10 mouse cellular contexts compared by ENCODE assay signal in the genomic region with DNA sequence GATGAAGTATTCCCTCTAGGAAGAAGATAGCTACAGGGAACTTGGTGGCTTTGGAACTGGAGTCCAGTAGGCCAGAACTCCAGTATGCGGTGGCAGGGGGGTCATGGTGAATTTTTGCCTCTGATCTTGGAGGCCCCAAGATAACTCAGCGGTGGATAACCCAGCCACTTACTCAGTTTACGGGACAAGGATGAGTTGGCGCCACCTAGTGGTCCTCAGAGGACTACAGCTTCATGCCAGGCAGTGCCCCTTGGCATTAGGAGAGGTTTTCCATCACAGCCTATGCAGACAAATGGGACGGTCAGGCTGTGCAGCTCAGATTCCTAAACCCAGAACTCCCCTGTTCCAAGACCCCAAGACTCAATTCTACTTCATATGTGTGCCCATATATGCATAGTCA. TPM values are rescaled to one million over a fixed set of nuclear protein-coding genes. Genes with fewer than 3 reads are reported as not detected.
DNase-seq lines count a peak whose midpoint lies in the region; ATAC-seq and TF ChIP-seq lines count a peak whose summit lies in the region.
"Had no signal": no experiment of that assay in that cellular context is flagged by ENCODE, and none has a peak within 500 bp of the region (broad histone marks: within the 10 kb centered on the region; RNA-seq: fewer than 3 reads in every experiment).

No protein-coding gene starts in this region.

- no peaks in the 10 kb centered on the region for H3K9me3 ChIP-seq in midbrain, embryonic 10.5 days (replicated peaks)
- no peaks in the 10 kb centered on the region for H3K9me3 ChIP-seq in midbrain, embryonic 15.5 days
- H3K9me3 ChIP-seq in heart, embryonic 15.5 days (replicated peaks): no peaks in the 10 kb centered on the region
- H3K9me3 ChIP-seq: embryonic facial prominence, embryonic 13.5 days; lung, embryonic 15.5 days had no signal

- H3K4me1 ChIP-seq in midbrain, embryonic 10.5 days: peaks cover 48% of the 10 kb centered on the region
- peaks cover 32% of the 10 kb centered on the region for H3K4me1 ChIP-seq in midbrain, embryonic 15.5 days
- H3K4me1 ChIP-seq in heart, embryonic 15.5 days (replicated peaks): peaks cover 44% of the 10 kb centered on the region
- H3K4me1 ChIP-seq in testis, adult 2 months (ENCODE audit: control insufficient read depth, insufficient read depth, low read length): peaks cover 20% of the 10 kb centered on the region

- no peak for ATAC-seq in midbrain, embryonic 15.5 days (replicated peaks)
- no peak for ATAC-seq in heart, embryonic 15.5 days (replicated peaks; ENCODE audit: insufficient number of reproducible peaks, insufficient read depth, low FRiP score, low read depth)

- no peak overlapping the region for H3K4me3 ChIP-seq in midbrain, embryonic 10.5 days
- no peak overlapping the region for H3K4me3 ChIP-seq in midbrain, embryonic 15.5 days
- no peak overlapping the region for H3K4me3 ChIP-seq in heart, embryonic 15.5 days
- H3K4me3 ChIP-seq in myocyte: no peak overlapping the region
- H3K4me3 ChIP-seq in testis, adult 2 months (ENCODE audit: control insufficient read depth, low read depth, low read length): peak overlapping the region; percentile 31
- H3K4me3 ChIP-seq: embryonic facial prominence, embryonic 13.5 days; lung, embryonic 15.5 days had no signal

- no peak overlapping the region for H3K27ac ChIP-seq in midbrain, embryonic 10.5 days (replicated peaks)
- no peak overlapping the region for H3K27ac ChIP-seq in midbrain, embryonic 15.5 days
- 0 out of 2 replicates have a peak overlapping the region, but pooled peaks have one; percentile 5 for H3K27ac ChIP-seq in heart, embryonic 15.5 days
- peak overlapping the region; percentile 39 for H3K27ac ChIP-seq in testis, adult 2 months (ENCODE audit: control insufficient read depth, insufficient read depth, low read depth, low read length)
- H3K27ac ChIP-seq: embryonic facial prominence, embryonic 13.5 days; lung, embryonic 15.5 days had no signal

- H3K79me2 ChIP-seq in myocyte (ENCODE audit: control insufficient read depth, insufficient read depth): peaks cover 27% of the 10 kb centered on the region

- no peaks in the 10 kb centered on the region for H3K27me3 ChIP-seq in midbrain, embryonic 10.5 days (ENCODE audit: low read depth, poor library complexity, severe bottlenecking)
- H3K27me3 ChIP-seq in midbrain, embryonic 15.5 days (replicated peaks): no peaks in the 10 kb centered on the region
- no peaks in the 10 kb centered on the region for H3K27me3 ChIP-seq in heart, embryonic 15.5 days
- no peaks in the 10 kb centered on the region for H3K27me3 ChIP-seq in myocyte (ENCODE audit: control insufficient read depth, insufficient read depth, insufficient read length)
- H3K27me3 ChIP-seq in testis, adult 2 months (ENCODE audit: control insufficient read depth, insufficient read depth, low read length): no peaks in the 10 kb centered on the region
- H3K27me3 ChIP-seq: embryonic facial prominence, embryonic 13.5 days; lung, embryonic 15.5 days had no signal

- H3K4me2 ChIP-seq in midbrain, embryonic 15.5 days: no peak overlapping the region
- no peak overlapping the region for H3K4me2 ChIP-seq in heart, embryonic 15.5 days
- no peak overlapping the region for H3K4me2 ChIP-seq in myocyte (ENCODE audit: low read depth)
- H3K4me2 ChIP-seq: embryonic facial prominence, embryonic 13.5 days; lung, embryonic 15.5 days had no signal

- WGBS in midbrain, embryonic 10.5 days: 35% methylated on average over 5 of the region's 5 CpGs
- WGBS in midbrain, embryonic 15.5 days: 25% methylated on average over 5 of the region's 5 CpGs
- WGBS in heart, embryonic 15.5 days: 19% methylated on average over 5 of the region's 5 CpGs

- intact Hi-C loops in left cerebral cortex, postnatal 10 days (cut with DNase I): no loop called here

- no peak for TF ChIP-seq POLR2A in myocyte (IDR thresholded peaks at IDR 0.05; ENCODE audit: insufficient read length, low read depth)
- no peak for TF ChIP-seq POLR2A in testis, adult 2 months (IDR thresholded peaks at IDR 0.05; ENCODE audit: control insufficient read depth, low read depth, low read length)

- TF ChIP-seq CTCF in testis, adult 2 months (IDR thresholded peaks at IDR 0.05; ENCODE audit: control insufficient read depth, insufficient read depth, insufficient replicate concordance, low read depth, low read length): peak; percentile 75

- no peak overlapping the region for H3ac ChIP-seq in myocyte (ENCODE audit: control insufficient read depth, insufficient read length)

- H3K36me3 ChIP-seq in midbrain, embryonic 10.5 days: peaks cover 83% of the 10 kb centered on the region
- H3K36me3 ChIP-seq in midbrain, embryonic 15.5 days (replicated peaks): peaks cover 49% of the 10 kb centered on the region
- peaks cover 51% of the 10 kb centered on the region for H3K36me3 ChIP-seq in heart, embryonic 15.5 days
- peaks cover 16% of the 10 kb centered on the region for H3K36me3 ChIP-seq in myocyte (ENCODE audit: control insufficient read depth, insufficient read depth)
- H3K36me3 ChIP-seq in testis, adult 2 months (ENCODE audit: control insufficient read depth, insufficient read depth, low read length): peaks cover 2% of the 10 kb centered on the region

- no peak overlapping the region for H3K9ac ChIP-seq in midbrain, embryonic 15.5 days
- H3K9ac ChIP-seq in heart, embryonic 15.5 days: no peak overlapping the region
- H3K9ac ChIP-seq: embryonic facial prominence, embryonic 13.5 days; lung, embryonic 15.5 days had no signal

- DNase-seq in midbrain, embryonic 10.5 days (ENCODE audit: low spot score): peak; percentile 64
- DNase-seq in adrenal gland, adult 2 months: peak; percentile 76
- DNase-seq in embryo, embryonic 11 days: peak; percentile 82
- peak; percentile 74 to 82 for DNase-seq in left cerebral cortex, postnatal 10 days (ENCODE audit: extremely low spot score in 1 of 2, low spot score in 2 of 2)

TF ChIP-seq in myocyte, 11 proteins besides CTCF, POLR2A, EP300 and RAD21:
- TF ChIP-seq SRF (IDR thresholded peaks at IDR 0.05; ENCODE audit: control insufficient read depth, insufficient read length, low read depth) (peak; percentile 16), CEBPB (IDR thresholded peaks at IDR 0.05; ENCODE audit: insufficient read depth, poor library complexity, severe bottlenecking) (no peak)

RNA-seq across cellular contexts. Expression of a gene that starts 8.0 kb away (rescaled TPM):
- polyA plus RNA-seq in midbrain, embryonic 10.5 days (2016; fragmentation: Nextera tagmentation; extraction: Ambion mirVana): 10.9 and 11.7 TPM in 2 replicates
- 17.9 and 19.0 TPM in 2 replicates for polyA plus RNA-seq in midbrain, embryonic 15.5 days (2015; fragmentation: Nextera tagmentation; extraction: Ambion mirVana)
- total RNA-seq in adrenal gland, adult 2 months (2021): 10 to 100 TPM; 42.1 to 48.8 TPM
- 69.5 and 72.1 TPM in 2 replicates for polyA plus RNA-seq in adrenal gland, adult 2 months (2012; rRNA removed)
- 6.8 and 10.0 TPM in 2 replicates for polyA plus RNA-seq in heart, embryonic 15.5 days (2015; fragmentation: Nextera tagmentation; extraction: Ambion mirVana)
- total RNA-seq in left cerebral cortex, postnatal 10 days (2021): 100 to 1,000 TPM; 138 to 142 TPM
- 53.9 TPM for polyA plus RNA-seq in myocyte (2012; fragmentation: generic; extraction: Trizol)
- 566 and 585 TPM in 2 replicates for polyA plus RNA-seq in testis, adult 2 months (2012; rRNA removed)

RNA-seq across cellular contexts. Expression of a gene that starts 11.9 kb away (rescaled TPM):
- polyA plus RNA-seq in midbrain, embryonic 10.5 days (2016; fragmentation: Nextera tagmentation; extraction: Ambion mirVana): 7.4 and 11.8 TPM in 2 replicates
- polyA plus RNA-seq in midbrain, embryonic 15.5 days (2015; fragmentation: Nextera tagmentation; extraction: Ambion mirVana): 46.1 and 46.2 TPM in 2 replicates
- total RNA-seq in adrenal gland, adult 2 months (2021): 1 to 10 TPM; 6.0 to 7.3 TPM
- 24.7 and 27.8 TPM in 2 replicates for polyA plus RNA-seq in adrenal gland, adult 2 months (2012; rRNA removed)
- polyA plus RNA-seq in heart, embryonic 15.5 days (2015; fragmentation: Nextera tagmentation; extraction: Ambion mirVana): 3.2 and 4.9 TPM in 2 replicates
- total RNA-seq in left cerebral cortex, postnatal 10 days (2021): 100 to 1,000 TPM; 149 to 152 TPM
- 46.0 TPM for polyA plus RNA-seq in myocyte (2012; fragmentation: generic; extraction: Trizol)
- polyA plus RNA-seq in testis, adult 2 months (2012; rRNA removed): 2.9 and 3.6 TPM in 2 replicates

RNA-seq across cellular contexts. Expression of a gene that starts 13.5 kb away (rescaled TPM):
- 3.9 and 4.2 TPM in 2 replicates for polyA plus RNA-seq in midbrain, embryonic 10.5 days (2016; fragmentation: Nextera tagmentation; extraction: Ambion mirVana)
- polyA plus RNA-seq in midbrain, embryonic 15.5 days (2015; fragmentation: Nextera tagmentation; extraction: Ambion mirVana): 2.2 and 2.6 TPM in 2 replicates
- total RNA-seq in adrenal gland, adult 2 months (2021): 10 to 100 TPM; 12.1 to 29.9 TPM
- 28.7 and 38.9 TPM in 2 replicates for polyA plus RNA-seq in adrenal gland, adult 2 months (2012; rRNA removed)
- polyA plus RNA-seq in heart, embryonic 15.5 days (2015; fragmentation: Nextera tagmentation; extraction: Ambion mirVana): 2.2 and 4.5 TPM in 2 replicates
- total RNA-seq in left cerebral cortex, postnatal 10 days (2021): 1 to 10 TPM in 1 of 2 experiments, under 1 TPM in 1; 0.85 to 1.7 TPM
- 1.4 TPM for polyA plus RNA-seq in myocyte (2012; fragmentation: generic; extraction: Trizol)
- 0.17 and 0.28 TPM in 2 replicates for polyA plus RNA-seq in testis, adult 2 months (2012; rRNA removed)

RNA-seq across cellular contexts. Expression of a gene that starts 14.4 kb away (rescaled TPM):
- 31.3 and 36.5 TPM in 2 replicates for polyA plus RNA-seq in midbrain, embryonic 10.5 days (2016; fragmentation: Nextera tagmentation; extraction: Ambion mirVana)
- 12.7 and 16.7 TPM in 2 replicates for polyA plus RNA-seq in midbrain, embryonic 15.5 days (2015; fragmentation: Nextera tagmentation; extraction: Ambion mirVana)
- 10 to 100 TPM in 1 of 2 experiments, 1 to 10 TPM in 1; 6.3 to 15.6 TPM for total RNA-seq in adrenal gland, adult 2 months (2021)
- 31.1 and 37.1 TPM in 2 replicates for polyA plus RNA-seq in adrenal gland, adult 2 months (2012; rRNA removed)
- polyA plus RNA-seq in heart, embryonic 15.5 days (2015; fragmentation: Nextera tagmentation; extraction: Ambion mirVana): 26.3 and 32.2 TPM in 2 replicates
- total RNA-seq in left cerebral cortex, postnatal 10 days (2021): 1 to 10 TPM; 3.3 to 3.8 TPM
- polyA plus RNA-seq in myocyte (2012; fragmentation: generic; extraction: Trizol): 23.7 TPM
- 46.7 and 54.1 TPM in 2 replicates for polyA plus RNA-seq in testis, adult 2 months (2012; rRNA removed)

RNA-seq across cellular contexts. Expression of a gene that starts 17.6 kb away (rescaled TPM):
- polyA plus RNA-seq in midbrain, embryonic 10.5 days (2016; fragmentation: Nextera tagmentation; extraction: Ambion mirVana): 0.12 TPM in 1 of 2 replicates, not detected in the other
- polyA plus RNA-seq in midbrain, embryonic 15.5 days (2015; fragmentation: Nextera tagmentation; extraction: Ambion mirVana): not detected in 2 replicates
- not detected for total RNA-seq in adrenal gland, adult 2 months (2021)
- 0.08 TPM in 1 of 2 replicates, not detected in the other for polyA plus RNA-seq in adrenal gland, adult 2 months (2012; rRNA removed)
- 0.13 TPM in 1 of 2 replicates, not detected in the other for polyA plus RNA-seq in heart, embryonic 15.5 days (2015; fragmentation: Nextera tagmentation; extraction: Ambion mirVana)
- total RNA-seq in left cerebral cortex, postnatal 10 days (2021): not detected
- not detected for polyA plus RNA-seq in myocyte (2012; fragmentation: generic; extraction: Trizol)
- not detected in 2 replicates for polyA plus RNA-seq in testis, adult 2 months (2012; rRNA removed)
- polyA plus RNA-seq: embryonic facial prominence, embryonic 13.5 days had no signal

Comparison
In these comparisons a context has a peak if more than half of its experiments do, and no peak if none do; other contexts are left out.
1. H3K27ac ChIP-seq: peak in heart, embryonic 15.5 days (single experiment) and testis, adult 2 months (single experiment); none in midbrain, embryonic 10.5 days (single experiment) and midbrain, embryonic 15.5 days (single experiment).
2. Peak in every context shown above with its lines, with median percentiles within 50 percentile points of each other: DNase-seq.